Mouse (Mus musculus) C2C12 (cell line): Measurements from ENCODE around the gene Clca2.

Experiments used
- CEBPB ChIP-seq: IDR thresholded peaks from one replicate; pipeline ENCODE4 v1.6.1; 2011; ENCODE audit warnings: low read depth, mild to moderate bottlenecking, control low read depth, moderate library complexity
- CTCF ChIP-seq: IDR thresholded peaks from one replicate; pipeline ENCODE4 v1.5.1; 2011; ENCODE audit not compliant: control insufficient read depth, insufficient read depth, insufficient read length
- FOSL1 ChIP-seq: IDR thresholded peaks from one replicate; pipeline ENCODE4 v1.8.0; 2011; ENCODE audit warnings: mild to moderate bottlenecking, low read length; ENCODE audit not compliant: poor library complexity, insufficient read depth, severe bottlenecking
- MAX ChIP-seq: IDR thresholded peaks from one replicate; pipeline ENCODE4 v1.6.1; 2011; ENCODE audit warnings: mild to moderate bottlenecking, control low read depth
- MYOD1 ChIP-seq: IDR thresholded peaks from one replicate; pipeline ENCODE4 v1.6.1; 2011; ENCODE audit warnings: low read depth; ENCODE audit not compliant: control insufficient read depth, insufficient read length
- MYOG ChIP-seq: IDR thresholded peaks from one replicate; pipeline ENCODE4 v1.6.1; 2011; ENCODE audit not compliant: control insufficient read depth, insufficient read length; ENCODE audit errors: extremely low read depth
- USF1 ChIP-seq: IDR thresholded peaks from one replicate; pipeline ENCODE4 v1.6.1; 2011; ENCODE audit warnings: low read depth, mild to moderate bottlenecking, control low read depth, moderate library complexity

- TF ChIP-seq CTCF (no peak), MAX (no peak), CEBPB (no peak), MYOG (no peak), USF1 (no peak), FOSL1 (no peak), MYOD1 (no peak)
Observed at GRCm38 (mm10) chr3:145086180-145086579, 13.1 kb downstream of the Clca2 start.
